Mouse (Mus musculus) kidney, adult 9 months (tissue): ENCODE measurements around the gene Ptk7.

Experiments used
- DNase-seq: peaks from one replicate; pipeline ENCODE4 v3.0.0; 2022

Ptk7 gene

DNA sequence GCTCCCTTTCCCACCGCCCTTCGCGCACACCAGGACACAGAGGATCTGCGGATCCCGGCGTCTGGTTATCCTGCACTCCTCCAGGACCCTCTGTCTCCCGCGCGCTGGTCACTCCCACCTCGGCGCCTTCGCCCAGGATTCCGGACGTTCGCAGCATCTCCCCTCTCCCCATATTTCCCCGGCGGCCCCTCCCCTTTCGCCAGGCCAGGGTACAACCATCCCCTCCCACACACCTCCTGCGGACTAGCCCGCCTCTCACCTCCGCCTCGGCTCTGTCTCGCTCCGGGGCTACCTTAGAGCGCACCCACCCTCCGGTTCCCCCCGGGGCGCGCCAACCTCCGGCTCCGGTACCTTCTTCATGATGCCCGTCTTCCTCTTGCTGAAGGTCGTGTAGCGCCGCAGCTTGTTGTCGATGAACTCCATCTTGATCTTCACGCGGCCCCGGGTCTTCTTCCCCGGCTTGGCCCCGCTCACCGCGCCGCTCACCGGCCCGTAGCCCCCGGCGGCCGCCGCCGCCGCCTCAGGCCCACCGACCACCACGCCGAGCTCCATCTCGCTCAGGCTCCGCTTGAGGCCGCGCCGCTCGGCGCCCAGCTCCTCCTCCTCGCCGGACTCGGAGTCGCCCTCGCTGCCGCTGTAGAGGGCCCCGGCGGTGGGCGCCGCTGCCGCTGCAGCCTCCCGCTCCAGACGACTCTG, 74.2 kb downstream of the Ptk7 start:
- DNase-seq = peak; percentile 33

DNA sequence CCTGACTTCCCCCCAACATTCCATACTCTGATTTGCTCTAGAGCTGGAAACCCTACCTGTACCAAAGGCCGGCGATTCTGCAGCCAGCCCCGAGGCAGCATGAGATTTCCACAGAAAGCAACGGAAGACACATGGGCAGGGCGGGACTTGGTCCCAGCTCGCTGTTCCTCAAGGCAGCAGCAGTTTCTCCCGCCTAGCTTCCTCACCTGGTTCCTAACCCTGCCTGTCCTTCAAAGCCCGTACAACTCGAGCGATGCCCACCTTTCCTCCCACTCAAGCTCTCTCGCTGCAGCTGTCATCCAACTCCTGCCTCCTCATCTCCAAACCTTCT, 74.7 kb downstream of the Ptk7 start:
- DNase-seq = peak; percentile 28

DNA sequence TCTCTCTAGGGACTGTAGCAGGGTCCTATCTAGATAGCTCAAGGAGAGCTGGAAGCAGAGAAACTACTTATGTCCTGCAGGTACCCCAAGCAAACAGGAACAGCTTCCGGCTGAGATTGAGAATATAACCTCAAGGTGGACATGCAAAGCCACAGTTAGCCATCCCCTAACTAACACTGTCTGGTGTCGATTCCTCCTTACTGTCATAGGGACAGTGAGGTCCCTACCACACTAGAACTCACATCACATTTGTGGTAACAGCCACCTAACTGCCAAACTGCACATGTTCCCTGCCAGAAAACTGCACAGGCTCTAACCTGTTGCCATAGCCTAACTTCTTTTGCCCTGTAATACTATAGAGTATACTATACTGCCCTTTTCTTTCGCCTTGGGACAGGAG, 75.4 kb downstream of the Ptk7 start:
- DNase-seq = no peak

DNA sequence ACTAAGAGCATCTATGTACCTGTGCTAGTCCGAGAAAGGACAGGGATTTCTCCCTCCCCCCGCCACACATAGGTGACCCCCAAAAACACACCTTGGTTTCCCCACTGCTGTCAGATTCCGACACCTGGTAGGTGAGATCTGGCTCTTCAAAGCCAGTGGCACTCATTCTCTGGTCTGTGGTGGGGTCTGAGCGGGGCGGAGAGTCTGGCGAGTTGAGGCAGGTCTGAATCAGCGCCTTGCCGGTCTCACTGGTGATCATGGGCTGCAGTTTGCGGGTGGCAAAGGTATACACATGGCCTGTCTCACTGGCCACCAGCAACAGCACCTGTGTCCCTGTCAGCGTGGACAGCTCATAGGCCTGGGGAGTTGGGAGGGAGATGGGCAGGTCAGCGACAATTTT, 75.8 kb downstream of the Ptk7 start:
- no peak for DNase-seq

DNA sequence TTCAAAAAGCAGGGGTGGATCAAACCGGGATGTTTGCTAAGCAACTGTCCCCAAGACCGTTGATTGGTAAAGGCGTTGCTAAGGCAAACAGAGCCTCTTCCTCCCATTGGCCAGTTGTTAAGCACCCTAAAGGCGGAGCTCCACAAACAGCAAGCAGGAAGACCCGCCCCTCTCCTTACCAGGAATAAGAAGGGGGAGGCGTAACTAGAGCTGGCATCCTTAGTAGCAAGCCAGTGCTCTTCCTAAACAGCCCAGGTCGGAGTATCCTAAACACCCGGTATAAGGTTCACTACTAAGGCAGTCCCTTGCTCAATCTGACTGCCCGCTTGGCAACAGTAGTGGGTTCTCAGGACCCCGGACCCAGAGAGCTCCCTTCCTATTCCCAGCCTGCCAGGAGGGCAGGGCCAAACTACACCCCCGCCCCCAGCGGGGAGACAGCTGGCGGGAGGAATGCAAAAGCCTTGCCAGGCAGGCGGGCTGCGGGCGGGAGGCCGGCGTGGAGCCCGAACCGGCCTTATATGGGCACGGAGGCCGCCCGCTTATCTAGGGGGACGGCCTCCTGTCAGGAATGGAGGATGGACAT, 76.4 kb downstream of the Ptk7 start:
- DNase-seq = peak; percentile 97

DNA sequence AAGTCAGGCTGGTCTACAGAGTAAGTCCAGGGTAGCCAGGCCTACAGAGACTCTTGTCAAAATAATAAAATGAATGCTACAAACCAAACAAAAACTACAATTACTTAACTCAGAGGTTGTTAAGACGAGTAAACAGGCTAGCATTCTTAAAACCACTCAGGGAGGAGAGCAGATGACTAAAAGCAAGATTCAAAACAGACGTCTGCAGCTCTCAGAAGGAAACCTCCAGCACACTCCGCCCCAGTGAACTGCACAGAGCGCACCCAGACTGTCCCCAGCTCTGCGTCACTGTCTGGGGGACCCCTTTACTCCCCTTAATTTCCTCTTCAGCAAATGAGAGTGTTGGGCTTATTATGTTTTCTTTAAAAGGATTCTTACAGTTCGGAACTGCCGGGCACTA, 77.2 kb downstream of the Ptk7 start:
- DNase-seq = no peak

DNA sequence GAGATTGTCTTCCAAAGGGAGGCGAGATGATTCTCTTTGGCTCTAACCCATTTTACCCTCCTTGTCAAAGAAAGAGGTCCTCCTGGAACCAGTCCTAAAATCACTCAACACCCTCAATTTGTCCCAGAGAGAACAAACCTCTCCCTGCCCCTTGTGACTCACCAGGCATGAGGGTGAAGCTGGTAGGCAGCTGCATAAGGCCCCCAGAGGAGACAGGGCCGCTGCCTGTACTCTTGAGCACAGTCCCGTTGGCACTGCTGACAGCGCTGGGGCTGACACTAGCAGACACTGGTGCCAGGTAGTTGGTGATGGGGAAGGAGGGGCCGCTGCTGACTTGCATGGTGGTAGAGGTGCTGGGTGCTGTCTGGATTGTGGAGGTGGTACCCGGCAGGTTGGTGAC, 77.9 kb downstream of the Ptk7 start:
- DNase-seq = no peak

DNA sequence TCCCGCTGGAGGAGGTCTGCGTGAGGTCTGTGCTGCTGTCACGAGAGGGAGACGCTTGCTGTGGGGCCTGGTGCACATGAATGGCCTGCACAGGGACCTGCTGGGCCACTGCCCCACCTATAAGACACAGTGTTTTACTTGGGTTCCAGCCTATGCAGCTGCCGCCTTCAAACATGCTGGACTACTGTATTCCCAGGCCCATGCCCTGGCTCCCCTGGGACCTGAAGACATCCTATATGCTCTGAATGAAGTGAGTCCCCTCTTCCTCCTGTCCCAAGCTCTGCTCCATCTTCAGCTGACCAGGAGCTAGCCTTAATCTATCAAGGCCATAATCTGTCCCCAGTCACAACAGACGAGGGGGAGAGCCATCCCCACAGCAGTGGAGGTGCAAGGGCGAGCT, 78.4 kb downstream of the Ptk7 start:
- DNase-seq = no peak

DNA sequence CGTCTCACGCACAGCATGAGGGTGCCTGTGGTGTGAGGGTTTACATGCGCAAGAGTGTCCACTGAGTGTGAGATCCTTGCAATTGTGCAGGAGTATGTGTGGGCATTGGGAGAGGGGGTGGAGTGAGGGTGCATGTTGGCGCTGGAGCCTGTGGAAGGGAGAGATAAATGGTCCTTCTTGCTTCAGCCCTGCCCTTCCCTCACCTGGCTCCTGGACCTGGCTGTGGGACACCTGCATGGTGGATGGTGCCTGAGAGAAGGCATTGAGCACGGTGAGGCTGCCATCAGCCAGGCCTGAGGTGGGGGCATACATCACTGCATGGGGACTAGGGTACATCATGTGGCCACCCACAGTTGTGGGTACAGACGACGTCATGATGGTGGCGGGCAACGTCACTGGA, 79.7 kb downstream of the Ptk7 start:
- DNase-seq = no peak

DNA sequence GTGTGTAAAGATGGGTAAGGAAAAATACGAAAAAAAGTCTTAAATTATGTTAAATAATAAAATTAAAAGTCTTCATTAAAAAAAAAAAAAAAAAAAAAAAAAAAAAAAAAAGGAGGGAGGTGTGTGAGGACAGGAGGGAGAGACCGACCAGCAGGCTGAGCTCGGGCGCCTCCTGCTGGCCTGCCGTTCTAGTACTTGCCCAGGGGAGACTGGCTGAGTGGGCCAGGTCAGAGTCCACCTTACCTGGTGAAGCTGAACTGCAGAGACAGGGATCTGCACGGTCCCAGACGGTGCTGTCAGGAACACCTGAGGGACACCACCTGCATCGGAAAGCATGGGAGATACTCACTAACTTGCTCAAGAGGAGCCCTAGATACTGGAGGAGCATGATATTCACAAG, 80.1 kb downstream of the Ptk7 start:
- peak; percentile 91 for DNase-seq

DNA sequence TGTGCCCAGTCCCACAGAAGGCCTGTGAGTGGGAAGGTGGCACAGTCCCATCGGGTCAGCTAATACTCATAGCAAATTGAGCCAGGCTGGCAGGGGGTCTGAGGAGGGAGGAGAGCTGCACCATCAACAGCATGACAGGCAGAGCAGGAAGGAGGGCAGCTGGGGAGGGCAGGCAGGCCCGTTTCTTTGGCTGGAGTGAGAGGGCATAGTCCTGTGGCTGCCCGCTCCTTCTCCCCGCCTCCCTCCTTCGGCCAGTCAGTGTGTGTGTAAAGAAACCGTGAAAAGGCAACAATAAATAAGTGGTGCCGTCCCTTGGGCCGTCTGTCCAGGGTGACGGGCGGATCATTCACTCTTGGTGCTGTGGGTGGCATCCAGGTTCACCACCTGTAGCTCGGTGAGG, 80.6 kb downstream of the Ptk7 start:
- DNase-seq = peak; percentile 66

DNA sequence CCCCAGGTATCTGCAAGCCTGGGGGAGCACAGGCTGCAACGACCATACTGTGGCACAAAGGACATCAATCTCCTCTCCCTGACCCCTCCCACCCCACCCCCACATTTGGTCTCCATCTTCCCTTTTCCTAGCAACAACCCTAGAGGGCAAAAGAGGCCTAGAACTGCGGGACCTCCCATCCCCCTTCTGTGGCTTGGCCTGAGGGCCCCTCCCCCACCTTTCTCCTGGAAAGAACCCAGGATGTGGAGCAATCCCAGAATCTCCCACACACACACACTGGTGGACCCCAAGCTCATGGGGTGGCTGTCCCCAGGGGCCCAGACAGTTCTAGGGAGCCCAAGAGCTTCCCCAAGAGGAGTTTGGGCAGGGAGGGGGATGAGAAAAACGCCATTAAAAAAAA, 81.4 kb downstream of the Ptk7 start:
- no peak for DNase-seq

DNA sequence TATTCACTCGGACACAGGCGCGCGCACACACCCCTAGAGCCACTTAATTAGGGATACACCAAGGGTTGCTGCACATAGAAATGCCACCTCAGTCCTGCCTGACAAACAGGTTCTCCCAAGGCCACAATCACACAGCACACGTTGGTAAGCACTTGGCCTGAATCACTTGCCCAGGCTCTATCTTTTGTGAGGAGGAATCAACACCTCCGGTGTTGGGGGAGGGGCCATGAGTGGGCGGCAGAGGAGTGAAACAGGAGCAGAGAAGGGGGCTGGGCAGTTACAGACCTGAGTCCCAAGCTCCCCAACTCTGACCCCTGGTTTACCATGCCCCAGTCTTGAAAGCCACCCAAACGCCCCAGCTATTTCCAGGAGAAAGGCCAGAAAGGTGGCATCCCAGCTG, 82.3 kb downstream of the Ptk7 start:
- DNase-seq = no peak

DNA sequence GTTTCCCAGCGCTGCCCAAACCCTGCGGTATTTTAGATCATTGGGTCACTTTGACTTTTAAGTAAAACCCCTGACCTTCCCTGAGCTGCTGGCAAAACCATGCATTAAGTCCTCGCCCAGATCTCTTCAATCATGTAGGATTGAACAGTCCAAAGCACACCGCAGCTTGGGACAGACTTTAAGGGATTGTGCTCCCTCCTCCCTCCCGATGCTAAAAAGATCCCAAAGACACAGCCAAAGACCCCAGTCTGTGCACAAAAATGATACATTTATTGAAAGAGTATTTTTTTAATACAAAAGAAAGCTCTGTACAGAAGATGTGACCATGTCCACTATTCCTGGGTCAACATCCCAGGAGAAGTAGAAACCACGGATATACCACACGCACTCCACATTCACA, 82.7 kb downstream of the Ptk7 start:
- no peak for DNase-seq

DNA sequence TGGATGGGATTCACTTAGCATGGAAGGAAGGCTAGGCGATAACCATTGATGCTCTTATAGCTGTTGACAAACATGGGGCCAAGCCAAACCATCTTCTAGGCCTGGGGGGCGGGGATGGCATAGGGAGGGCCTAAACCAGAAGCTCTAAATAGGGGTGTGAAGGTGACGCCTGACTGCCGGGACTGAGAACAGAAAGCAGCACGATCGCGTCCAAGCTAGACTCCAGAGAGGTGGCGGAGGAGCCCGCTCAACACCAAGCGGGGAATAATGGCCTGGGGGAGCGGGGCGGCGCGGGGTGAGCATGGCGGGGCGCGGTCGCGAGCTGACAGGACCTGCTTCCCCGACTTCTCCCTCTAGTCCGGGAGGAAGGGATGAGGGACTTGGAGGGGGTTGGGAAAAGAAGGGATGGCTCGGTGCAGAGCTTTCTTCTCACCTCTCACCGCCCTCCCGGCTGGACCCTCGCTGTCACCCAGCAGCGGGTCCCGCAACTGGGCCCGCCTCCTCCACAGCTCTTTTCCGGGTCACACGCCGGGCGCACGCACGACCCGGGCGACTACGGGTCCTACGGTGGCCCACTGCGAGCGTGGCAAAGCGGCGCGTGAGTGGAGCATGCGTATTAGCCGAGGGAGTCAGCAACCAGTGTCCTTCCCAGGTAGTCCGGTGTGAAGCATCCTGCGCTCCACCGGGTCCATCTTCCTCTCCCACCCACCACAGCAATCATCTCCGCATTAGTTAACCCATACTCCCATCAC, 83.3 kb downstream of the Ptk7 start, which contains the start of gene Cul9:
Gene Cul9 (minus strand): TSS at position 576 of the 752 bp plus-strand sequence.
- peak; percentile 86 for DNase-seq

DNA sequence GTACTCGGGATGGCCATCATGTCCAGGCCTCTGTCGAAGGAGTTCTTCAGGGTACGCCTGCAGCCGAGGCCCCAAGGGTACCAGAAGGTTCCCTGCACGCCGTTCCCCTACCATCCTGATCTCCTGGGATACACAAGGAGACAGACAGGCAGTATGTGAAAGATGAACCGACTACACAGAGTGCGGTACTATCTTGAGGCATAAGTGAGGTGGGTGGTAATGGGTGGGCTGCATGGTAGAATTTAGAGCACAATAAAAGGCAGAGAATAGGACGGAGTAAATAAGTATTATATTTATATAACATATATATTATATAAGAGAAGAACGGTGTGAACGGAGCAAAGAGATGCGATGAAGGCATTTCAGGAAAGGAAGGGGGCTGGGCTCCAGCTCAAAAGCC, 85.6 kb downstream of the Ptk7 start:
- DNase-seq = no peak

DNA sequence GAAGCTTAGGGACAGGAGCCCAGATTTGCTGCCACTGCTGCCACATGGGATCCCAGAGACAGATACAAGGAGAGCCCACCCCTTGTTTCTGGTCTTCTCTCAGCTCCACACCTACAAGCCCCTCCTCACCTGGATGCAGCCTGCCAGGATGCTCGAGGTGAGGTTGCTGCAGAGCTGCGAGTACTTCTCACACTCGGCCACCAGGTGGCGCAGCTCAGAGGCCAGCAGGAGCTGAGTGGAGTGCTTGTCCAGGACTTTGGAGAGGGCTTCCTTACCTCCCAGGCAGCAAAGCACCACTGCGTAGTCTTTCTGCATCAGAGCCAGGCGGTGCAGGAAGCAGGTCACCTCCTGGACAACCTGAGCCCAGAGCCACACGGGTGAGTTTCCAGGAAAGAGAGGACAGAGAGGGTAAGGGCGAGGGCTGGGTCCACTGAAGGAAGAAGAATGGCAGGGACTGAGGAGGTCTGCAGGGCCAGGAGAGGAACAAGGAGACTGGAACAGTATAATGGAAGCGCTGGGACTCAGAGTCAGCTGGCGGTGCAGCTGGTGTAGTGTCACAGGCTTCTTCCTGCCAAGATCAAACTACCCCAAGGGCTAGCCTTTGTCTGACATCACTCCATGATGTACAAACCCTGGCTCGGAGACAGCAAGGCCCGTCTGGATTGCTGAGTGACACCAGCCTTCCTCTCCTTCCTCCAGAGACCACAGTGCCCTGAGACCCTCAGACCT, 103.6 kb downstream of the Ptk7 start:
- DNase-seq = peak; percentile 75

DNA sequence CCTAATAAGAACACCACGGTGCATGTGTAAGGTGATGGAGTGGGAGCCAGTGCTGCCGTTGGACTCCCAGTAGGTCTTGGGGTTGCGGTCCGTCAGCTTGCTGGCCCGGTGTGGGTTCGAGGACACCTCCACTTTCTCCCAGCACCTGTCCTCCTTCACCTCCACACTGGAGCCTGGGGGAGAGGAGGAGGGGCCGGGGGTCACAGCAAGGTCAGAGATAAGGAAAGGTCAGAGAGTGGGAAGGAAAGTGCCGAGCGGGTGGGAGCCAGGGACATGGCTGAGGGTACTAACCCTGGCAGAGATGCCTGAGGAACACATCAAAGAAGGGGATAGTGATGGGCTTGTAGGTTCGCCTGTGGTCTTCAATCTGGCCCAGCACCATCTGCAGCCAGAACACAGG, 104.2 kb downstream of the Ptk7 start:
- DNase-seq = no peak

DNA sequence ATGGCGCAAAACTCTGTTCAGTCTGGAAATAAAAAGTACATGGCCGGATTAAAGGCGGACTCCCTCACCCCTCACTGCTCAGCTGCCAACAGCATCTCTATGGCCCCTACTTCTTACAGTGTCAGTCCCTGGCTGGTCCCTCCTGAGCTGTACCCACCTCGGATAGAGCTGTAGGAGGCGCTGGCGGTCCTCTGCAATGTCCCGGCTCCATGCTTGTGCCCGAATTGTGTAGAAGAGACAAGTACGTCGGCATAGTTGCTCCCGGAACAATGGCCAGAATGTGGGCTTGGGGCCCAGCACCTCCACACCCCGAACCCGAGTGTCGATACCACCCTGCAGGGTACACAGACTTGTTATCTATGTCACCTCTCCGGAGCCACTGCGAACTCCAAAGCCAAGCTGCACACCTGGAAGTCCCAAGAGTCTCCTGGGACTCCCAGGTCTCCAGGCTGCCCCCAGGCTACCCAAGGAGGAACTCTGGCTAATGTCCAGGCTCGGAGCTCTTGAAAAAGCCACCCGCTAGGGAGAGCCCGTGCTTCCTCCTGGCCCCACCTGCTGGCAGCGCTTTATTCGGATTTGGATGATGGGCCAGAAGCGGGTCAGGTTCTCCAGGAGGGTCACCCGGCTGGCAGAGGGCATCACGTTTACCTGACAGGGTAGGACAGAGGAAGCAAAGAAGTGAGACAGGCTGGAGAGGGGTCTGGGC, 107.2 kb downstream of the Ptk7 start:
- no peak for DNase-seq

DNA sequence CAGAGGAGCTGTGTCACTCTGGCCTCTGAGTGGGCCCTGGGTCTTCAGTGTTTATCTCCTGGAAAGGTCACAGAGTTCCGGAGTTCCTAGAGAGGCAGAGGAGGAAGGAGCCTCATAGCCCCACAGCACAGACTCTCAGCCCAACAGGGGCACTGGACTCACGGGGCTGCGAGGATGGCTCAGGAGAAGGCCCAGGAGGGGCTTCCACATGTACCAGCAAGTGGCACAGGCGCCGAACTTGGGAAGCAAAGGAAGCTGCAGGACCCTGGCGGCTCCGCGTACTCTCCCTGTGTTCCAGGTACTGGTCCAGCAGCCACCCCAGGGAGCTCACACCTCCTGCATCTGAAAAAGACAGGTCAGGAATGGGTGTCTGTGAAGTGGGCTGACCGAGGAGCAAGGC, 108.1 kb downstream of the Ptk7 start:
- no peak for DNase-seq

DNA sequence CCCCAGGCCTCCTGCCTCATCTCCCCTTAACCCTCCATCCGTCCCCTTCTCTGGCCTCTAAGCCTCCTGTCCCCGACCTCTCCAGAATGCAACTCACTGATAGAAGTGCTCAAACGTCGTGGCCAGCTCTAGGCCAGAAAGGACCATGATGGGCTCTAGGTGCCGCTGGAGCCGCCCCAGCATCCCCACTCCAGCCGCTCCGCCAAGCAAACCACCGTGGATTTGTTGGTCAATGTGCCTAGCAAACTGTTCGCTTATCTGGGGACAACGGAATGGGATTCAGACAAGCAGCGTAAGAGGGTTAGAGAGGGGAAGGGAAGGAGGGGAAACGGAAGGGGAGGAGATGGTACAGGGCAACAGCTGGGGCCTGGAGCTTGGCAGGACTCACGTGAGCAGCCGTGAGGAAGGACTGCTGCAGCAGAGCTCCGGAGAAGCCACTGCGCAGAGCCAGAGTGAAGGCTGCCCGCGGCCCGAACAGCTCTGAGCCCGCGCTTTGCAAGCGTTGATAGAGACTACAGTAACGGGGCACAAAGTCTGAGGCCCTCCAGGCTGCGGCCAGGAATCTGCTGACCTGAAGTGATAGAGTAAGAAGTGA, 108.8 kb downstream of the Ptk7 start:
- no peak for DNase-seq

DNA sequence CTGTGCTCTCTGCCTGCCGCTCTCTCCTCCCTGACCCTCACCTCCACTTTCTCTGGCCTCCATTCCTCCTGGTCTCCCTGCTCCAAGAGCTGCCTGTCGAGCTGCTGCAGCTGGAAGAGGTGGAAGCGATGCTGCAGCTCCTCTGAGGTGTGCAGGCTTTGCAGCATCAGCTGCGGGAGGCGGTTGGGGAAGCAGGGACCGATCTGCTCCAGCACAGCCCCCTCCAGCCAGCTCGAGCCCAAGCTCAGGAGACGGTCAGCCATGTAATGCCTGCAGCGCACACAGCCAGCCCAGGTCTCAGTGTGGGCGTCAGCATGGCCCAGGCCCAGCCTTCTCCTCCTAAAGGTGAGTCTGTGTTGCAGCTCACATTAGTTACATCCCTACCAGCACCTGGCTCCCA, 109.3 kb downstream of the Ptk7 start:
- DNase-seq = no peak
